Mouse (Mus musculus): ENCODE results near the gene Zbtb43. TPM values are rescaled to one million over a fixed set of nuclear protein-coding genes. Genes with fewer than 3 reads are reported as not detected.

The Zbtb43 gene
- 10 to 100 TPM; 18.1 to 24.5 (median 22.5) TPM for total RNA-seq (2022)

- DNase-seq, result peak; percentile 95
Observed at GRCm38 (mm10) chr2:33468466-33469097, at the start of gene Zbtb43. TSS of gene Zbtb43 (minus strand) at chr2:33468559.

- no peak for DNase-seq
Observed at GRCm38 (mm10) chr2:33515856-33516255, 47.5 kb upstream of the Zbtb43 start.

- DNase-seq, result no peak
Observed at GRCm38 (mm10) chr2:33515431-33515830, 47.1 kb upstream of the Zbtb43 start.

GRCm38 (mm10) chr2:33510791-33511190 lies 42.4 kb upstream of the Zbtb43 start:
- no peak for DNase-seq

- DNase-seq, result no peak
Observed at GRCm38 (mm10) chr2:33502602-33503001, 34.2 kb upstream of the Zbtb43 start.

- peak; percentile 12 for DNase-seq
Observed at GRCm38 (mm10) chr2:33498280-33498679, 29.9 kb upstream of the Zbtb43 start.

GRCm38 (mm10) chr2:33495654-33496053 lies 27.3 kb upstream of the Zbtb43 start:
- no peak for DNase-seq

GRCm38 (mm10) chr2:33492041-33492440 lies 23.7 kb upstream of the Zbtb43 start:
- DNase-seq, result no peak

GRCm38 (mm10) chr2:33489565-33489964 lies 21.2 kb upstream of the Zbtb43 start:
- no peak for DNase-seq

- DNase-seq, result no peak
Observed at GRCm38 (mm10) chr2:33487332-33487731, 19.0 kb upstream of the Zbtb43 start.

GRCm38 (mm10) chr2:33486866-33487265 lies 18.5 kb upstream of the Zbtb43 start:
- DNase-seq, result no peak

GRCm38 (mm10) chr2:33477961-33478755 lies 9.8 kb upstream of the Zbtb43 start:
- DNase-seq, result no peak

GRCm38 (mm10) chr2:33475961-33476360 lies 7.6 kb upstream of the Zbtb43 start:
- DNase-seq, result no peak

- DNase-seq, result peak; percentile 44
Observed at GRCm38 (mm10) chr2:33467546-33468465, 553 bp downstream of the Zbtb43 start.

GRCm38 (mm10) chr2:33465966-33466365 lies 2.4 kb downstream of the Zbtb43 start:
- no peak for DNase-seq

- no peak for DNase-seq
Observed at GRCm38 (mm10) chr2:33465215-33465614, 3.1 kb downstream of the Zbtb43 start.

- DNase-seq, result no peak
Observed at GRCm38 (mm10) chr2:33462066-33462465, 6.3 kb downstream of the Zbtb43 start.

GRCm38 (mm10) chr2:33461066-33461465 lies 7.3 kb downstream of the Zbtb43 start:
- no peak for DNase-seq

GRCm38 (mm10) chr2:33459660-33460059 lies 8.7 kb downstream of the Zbtb43 start:
- DNase-seq, result no peak

- DNase-seq, result no peak
Observed at GRCm38 (mm10) chr2:33456696-33457095, 11.7 kb downstream of the Zbtb43 start.

GRCm38 (mm10) chr2:33456242-33456641 lies 12.1 kb downstream of the Zbtb43 start:
- DNase-seq, result no peak

- no peak for DNase-seq
Observed at GRCm38 (mm10) chr2:33455350-33455749, 13.0 kb downstream of the Zbtb43 start.

GRCm38 (mm10) chr2:33454816-33455215 lies 13.5 kb downstream of the Zbtb43 start:
- DNase-seq, result peak; percentile 35
